Mouse (Mus musculus) right cerebral cortex, adult 2 months (tissue): ENCODE measurements at regions not wholly inside any gene's neighbourhood (a gene's known extent, or its start where the extent isn't known, plus 50 kb on each side); places are given as distances from the start of the nearest gene placed in this dataset.

ENCODE experiments used
- DNase-seq, 2 experiments: peaks; one replicate each; pipeline ENCODE4 v3.0.0; 2021 to 2022; ENCODE audit warnings: low spot score in 2 of 2

DNA sequence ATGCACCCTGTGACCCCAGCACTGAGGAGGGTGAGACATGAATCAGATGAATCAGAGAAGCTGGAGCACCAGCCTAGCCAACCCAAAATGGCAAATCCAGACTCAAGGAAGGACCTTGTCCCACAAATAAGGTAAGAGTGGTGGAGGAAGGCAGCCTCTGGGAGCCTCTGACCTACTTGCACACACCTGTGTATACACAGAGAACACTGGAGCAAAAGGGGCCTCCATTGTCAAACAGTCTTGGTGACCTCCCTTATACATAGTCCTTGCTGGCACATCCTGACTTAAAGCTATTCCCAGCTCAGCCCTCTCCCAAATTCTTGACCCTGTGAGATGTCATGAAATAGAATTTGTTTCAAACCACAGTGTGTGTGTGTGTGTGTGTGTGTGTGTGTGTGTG lies 57.1 kb downstream of the Inhbb start:
- no peak for DNase-seq

DNA sequence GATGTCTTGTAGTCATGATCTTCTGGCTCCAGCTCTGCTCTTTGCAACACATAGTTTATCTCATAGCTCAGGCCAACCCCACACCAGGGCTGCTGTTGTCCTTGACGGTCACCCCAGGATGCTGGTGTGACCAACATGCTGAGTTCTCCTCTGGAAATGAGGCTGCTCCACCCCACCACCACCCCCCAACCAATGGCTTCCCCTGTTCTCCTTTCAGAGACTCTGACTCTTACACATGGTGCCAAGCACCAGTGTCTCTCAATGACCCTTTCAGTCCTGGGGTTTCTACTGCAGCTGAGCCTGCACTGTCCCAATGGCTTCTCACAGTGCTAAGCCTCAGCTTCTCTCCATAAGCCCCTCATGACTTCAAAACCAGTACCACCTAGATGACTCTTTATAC lies 64.0 kb downstream of the Inhbb start:
- DNase-seq: no peak

DNA sequence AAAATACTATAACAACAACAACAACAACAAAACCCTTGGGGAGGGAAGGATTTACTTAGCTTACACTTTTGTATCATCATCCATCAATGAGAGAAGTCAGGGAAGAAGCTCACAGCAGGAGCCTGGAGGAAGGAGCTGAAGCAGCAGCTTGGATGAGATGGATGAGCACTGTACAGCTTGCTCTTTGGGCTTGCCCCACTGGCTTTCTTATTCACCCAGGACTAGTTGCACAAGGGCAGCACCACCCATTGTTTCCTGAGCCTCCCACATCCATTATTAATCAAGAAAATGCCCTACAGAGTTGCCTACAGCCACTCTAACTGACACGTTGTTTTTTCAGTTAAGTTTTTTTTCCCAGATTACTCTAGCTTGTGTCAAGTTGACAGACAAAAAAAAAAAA lies 65.1 kb downstream of the Inhbb start:
- no peak for DNase-seq

DNA sequence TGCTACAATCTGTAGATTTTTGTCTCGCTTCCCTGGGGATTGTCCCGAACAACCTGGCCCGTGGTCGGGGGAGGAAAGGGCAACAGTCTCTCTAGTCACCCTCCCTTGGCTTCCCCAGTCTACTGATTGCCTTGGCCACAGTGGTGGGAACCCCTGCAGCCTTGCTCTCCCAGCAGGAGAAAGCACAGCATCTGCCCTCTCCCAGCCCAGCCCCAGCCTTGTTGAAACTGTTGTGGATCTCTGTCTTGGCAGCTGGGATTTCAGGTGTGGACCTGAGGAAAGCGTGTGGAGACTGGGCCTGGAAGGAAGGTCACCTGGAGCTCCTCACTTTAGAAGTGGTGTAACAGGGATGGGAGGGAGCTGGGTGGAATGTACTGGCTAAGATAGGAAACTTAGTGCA lies 66.6 kb downstream of the Inhbb start:
- DNase-seq: no peak

DNA sequence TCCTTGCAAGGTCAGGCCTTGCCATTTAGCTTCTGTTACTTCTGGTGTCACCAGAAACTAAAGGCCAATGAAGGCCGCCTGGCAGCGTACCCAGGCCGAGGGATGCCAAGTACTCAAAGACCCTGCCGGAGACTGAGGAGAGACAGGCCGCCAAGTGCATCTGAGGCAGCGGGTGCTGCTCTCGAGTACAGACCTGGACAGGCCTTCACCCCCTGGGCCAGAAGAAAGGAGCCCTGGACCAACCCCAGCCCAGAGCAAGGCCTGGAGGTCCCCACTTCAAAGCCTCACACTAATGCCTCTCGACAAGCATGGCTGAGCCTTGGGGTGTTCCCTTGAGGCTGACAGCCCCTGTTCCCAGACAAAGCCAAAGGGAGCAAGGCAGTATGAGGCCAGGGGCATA lies 70.5 kb downstream of the Inhbb start:
- no peak for DNase-seq

DNA sequence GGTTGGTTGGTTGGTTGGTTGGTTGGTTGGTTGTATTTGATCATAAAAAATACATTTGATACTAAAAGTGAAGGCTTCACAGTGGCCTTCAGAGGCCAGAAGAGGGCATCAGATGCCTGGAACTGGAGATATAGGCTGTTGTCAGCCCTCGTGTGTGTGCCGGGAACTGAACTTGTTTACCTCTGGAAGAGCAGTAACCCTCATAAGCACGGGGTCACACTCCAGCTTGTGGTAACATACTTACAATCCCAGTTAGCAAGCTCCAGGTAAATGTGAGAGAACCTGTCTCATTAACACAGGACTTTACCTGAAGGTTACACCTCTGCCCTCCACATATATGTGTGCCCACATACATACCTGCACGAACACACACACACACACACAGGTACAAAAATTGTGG lies 71.2 kb downstream of the Inhbb start:
- DNase-seq: no peak

DNA sequence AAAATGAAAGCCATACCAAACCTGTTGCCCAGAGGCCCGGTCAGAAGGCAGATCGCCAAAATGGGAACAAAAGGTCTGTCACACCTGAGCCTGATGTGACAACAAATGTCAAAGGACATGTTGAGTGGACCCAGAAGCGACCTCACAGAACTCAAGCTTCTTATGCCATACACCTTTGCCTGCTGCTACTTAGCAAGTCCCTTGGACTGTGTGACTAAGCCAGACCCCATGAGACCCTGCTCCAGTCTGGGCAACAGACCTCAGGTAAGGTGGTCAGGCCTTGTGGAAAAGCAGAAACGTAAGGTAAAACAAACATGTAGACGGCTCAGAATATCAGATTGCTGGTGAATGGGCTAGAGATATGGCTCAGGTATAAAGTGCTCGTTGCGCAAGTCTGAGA lies 71.8 kb downstream of the Inhbb start:
- DNase-seq: no peak

DNA sequence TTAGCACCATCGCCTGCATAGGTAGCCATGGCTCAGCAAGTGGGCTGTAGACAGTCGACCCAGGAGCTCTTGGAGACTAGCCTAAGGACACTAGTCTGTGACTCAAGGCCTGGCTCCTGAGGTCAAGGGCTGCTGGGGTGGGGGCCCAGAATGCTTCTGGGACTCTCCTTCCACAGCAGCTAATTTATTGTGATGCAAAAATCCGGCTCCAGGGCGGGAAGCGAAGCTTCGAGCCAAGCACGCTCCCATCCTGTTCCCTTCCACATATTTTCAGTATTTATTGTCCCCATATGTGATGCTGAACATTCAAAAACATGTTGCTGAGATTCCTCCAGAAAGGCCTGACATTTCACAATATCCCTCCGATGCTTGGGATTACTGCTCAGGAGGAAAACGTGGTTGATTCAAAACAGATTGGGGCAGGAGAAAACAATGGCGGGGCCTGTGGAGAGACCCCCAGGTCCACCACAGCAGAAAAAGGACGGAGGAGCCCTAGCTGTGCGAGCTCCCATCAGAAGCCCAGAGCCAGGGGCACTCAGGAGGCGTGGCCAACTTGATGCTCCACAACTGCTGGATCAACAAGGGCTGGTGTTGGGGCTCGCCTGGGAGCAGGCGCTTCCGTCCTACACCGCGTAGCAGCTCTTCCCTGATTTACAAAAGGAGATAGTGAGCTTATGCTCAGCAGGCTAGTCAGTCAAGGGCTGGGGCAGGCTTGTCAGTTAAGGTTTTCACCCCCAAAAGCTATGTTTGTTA lies 73.4 kb downstream of the Inhbb start:
- no peak for DNase-seq

DNA sequence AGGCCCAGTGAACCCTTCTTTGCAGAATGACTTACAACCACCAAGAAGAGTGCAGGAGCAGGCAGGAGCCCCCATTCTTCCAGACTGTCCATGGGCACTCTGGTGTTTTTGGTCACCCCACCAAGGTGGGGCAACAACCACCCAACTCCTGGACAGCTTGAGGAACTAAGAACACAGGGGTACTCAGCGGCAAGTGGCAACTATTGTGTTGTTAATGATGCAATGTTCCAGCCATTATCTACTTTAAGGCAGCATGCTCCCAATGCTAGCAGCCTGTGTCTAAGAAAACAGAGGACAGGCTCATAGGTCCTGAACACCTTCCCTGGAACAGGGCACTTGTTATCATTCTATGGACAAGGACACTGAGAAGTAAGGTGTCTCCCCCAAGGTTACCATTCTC lies 74.3 kb downstream of the Inhbb start:
- no peak for DNase-seq

DNA sequence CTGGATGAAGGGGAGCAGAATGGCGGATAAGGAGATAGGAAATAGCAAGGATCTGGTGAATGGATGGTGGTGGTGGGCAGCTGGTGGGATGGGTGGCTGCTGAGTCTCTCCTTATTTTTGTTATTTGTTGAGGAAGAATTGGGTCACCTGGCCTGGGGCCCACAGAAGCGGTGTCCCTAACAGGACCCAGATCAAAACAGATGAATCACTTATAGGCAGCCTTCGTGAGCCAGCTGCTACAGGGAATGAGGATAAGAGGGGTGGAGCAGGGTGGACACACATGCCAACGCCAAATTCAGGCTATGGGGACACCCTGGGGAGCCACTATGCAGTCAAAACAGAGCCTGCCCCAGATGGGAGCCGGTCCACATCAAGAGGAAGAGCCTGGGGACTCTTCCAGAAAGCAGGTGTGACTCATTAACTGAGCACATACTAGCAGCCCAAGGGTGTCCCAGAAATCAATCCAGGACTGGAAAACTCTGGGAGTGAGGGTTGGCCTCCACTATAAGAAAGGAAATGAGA lies 75.4 kb downstream of the Inhbb start:
- DNase-seq: no peak

DNA sequence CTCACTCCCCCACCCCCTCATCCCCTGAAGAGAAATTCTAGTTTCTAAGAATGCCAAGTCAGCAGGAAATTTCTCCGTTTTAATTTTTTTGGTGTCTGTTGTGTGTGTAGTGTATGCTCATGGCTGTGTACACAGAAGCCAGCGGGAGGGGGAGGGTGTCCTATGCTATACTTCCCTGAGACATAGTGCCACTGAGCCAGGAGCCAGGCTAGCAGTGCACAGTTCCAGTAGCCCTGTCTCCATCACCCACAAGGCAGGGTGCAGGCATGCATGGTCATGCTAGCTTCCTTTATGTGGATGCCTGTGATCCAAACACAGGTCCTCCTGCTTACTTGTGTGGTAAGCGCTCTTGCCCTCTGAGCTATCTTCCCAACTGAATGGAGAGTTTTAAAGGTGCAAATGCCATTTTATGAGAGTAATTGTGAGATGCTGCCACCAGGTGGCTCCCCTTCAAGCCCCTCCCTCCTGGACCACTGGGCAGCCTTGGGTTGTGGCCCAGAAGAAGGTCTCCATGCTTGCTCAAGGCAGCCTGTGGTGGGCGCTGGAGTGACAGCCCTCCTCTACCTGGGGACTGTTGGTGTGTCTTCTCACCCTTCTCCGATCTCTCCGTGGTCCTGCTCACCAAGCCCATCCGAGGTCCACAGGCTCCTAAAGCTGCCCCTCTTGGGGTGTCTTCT lies 76.8 kb downstream of the Inhbb start:
- DNase-seq: no peak

DNA sequence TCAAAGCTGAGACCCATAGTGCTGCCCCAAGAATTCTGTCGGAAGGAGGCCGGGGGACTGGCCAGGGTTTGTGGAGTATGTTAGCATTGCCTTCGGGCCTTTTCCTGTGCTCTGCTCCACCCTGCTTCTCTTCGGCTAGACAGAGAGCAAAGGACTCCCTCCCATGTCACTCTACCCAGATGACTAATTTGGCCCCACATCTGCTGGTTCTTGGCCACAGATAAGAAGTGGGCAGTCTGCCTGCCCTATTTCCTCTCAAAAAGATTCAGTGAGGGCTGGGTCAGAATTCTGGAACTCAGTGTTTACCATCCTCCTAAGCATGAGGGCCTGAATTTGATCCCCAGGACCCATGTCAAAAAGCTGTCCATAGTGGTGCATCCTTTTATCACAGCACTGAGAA lies 78.0 kb downstream of the Inhbb start:
- no peak for DNase-seq

DNA sequence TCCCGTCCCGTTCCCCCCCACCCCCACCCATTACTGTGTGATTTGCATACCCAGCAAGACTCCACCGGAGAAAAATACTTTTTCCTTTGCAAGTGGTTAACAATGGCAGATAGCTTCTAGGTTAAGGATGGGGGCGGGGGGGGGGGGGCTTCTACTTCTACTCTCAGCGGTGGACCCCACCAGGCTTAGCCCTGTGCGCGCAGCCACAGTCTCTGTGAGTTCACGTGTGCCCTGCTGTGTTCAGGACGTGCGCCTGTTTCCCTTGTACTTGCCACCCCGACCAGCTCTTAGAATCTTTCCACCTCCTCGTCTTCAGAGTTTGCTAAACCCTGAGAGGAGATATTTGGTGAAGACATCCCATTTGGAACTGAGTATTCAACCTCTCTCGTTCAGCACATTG lies 86.9 kb downstream of the Inhbb start:
- no peak for DNase-seq

DNA sequence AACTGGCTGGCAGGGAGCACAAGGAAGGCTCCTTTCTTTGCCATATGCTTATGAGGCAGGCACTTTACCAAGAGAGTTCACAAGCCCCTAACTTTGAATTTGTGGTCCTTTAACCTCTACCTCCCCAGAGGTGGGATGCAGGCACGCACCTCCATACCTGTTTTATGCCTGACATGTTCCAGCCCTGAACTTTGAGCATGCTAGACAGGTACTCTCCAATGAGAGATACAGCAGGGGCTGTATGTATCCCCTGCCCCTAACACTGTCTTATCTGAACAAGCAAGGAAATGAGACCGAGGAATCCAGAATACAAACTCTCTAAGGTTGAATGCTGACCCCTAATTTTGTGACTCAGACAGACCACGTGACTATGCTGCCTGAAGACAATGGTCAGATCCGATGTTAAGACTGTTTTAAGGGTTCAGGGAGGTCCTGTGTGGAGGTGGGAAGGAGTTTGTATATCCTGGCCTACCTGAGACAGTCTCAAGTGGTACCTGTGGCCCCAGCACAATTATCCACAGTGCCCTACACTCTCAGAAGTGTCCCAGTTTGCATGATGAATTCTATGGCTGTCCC lies 91.2 kb downstream of the Inhbb start:
- DNase-seq: no peak

DNA sequence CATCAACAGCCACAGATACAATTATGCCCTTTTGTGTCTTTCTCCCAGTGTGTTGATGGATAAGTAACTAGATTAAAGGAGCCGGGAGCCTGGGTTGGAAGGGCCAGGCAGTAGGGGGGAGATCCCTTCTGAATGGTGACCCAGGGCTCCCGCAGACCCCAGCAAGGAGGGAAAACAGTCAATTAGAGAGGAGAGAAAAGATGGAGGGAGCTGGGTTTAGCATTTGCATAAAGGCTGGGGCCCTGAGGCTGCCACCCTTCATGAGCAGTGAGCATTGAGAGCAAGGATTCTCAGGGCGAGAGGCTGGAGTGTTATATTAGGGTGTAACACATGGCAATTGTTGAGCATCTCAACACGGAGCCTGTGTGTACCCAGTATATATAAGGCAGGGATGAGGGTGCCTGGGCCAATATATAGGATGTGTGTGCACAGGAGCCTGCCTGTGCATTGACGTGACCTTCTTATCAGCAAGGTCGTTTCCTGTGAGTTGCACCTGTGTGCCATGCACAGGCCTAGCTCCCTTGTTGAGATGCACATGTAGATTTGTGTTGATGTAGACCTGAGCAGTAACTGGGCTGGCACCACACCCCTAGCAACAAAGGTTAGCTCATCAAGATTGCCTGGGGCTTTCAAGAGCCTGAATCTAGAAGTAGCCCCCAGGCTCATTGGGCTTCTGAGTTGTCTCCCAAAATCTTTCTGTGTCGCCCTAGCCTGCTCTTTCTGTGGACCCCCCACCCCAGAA lies 92.2 kb downstream of the Inhbb start:
- no peak for DNase-seq

DNA sequence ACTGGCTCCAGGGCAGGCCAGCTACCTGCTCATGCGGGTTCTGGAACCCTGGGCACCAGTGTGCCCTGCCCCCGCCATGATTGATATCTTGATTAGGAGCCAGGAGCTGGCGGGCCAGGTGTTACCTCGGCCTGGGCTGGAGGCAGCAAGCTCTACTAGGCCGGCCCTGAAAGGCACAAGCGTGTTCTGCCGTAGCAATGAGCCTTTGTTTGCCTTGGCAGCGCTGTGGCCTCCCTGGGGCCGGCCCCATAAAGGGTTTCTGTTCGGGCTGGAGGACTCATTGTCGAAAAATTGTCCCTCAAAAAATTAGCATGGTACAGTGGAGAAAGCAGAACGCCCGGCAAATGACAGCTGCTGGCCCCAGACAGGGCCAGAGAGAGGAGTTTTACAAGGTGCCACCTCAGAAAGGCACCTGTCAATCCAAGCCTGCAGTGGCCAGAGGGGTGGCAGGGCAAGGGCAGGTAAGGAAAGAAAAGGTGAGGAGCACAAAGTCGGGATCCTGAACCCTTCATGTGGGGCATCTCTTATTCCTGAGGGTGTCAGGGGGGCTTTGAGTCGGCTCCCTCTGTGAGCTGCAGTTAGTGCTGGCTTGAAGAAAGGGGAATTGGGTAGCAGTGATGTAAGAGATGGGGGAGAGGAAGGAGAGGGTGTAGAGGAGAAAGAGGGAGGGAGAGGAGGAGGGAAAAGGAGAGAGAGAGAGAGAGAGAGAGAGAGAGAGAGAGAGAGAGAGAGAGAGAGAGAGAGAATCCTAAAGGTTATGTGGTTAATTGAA lies 92.9 kb downstream of the Inhbb start:
- DNase-seq: peak in 1 of 2 experiments; percentile 26

DNA sequence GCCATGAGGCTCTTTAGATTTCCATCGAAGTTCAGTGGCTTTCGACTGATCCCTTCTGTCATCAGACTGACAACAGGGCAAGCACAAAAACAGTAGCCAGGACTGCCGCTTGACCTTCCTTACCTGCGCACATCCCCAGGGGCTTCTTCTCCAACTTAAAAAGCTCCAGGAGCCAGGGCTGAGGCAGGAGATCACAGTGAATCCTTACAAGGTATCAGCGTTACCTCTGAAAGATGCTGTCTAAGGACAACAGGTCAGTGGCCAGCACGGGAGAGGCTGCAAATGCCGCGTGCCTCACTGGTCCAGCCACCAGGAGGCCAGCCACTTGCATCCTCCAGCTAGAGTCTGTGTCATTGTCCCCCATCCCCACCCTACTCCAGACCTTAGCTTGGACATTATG lies 97.5 kb downstream of the Inhbb start:
- no peak for DNase-seq

DNA sequence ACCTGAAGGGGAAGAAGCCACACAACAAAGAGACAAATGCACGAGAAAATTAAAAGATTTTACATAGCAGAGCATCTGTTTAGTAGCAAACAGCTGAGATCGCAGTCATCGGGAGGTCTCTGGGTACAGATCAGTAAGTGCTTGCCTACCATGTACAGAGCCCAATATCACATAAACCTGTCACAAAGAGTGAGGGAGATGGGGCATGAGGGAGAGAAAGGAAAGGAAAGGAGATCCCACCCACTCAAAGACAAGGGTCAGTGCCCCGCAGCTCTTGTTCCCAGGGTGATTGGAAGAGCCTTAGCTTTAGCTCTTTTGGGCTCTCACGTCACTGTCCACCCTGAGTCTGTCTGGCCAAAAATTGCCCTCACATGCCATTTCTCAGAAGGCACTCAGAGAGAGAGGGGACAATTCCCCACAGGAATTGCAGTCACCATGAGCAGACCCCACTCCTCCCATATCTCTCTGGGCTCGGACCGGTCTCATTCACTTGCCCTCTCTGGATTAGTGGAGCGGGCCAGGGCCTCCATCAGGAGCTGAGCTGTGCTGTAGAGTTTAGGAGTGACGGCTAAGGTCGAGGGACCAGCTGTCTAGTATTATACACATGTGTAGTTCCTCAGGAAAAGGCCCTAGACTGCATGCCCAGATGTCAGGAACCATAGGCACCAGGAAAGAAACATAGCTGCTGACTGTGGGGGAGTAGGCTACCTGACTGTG lies 99.6 kb downstream of the Inhbb start:
- DNase-seq: no peak

DNA sequence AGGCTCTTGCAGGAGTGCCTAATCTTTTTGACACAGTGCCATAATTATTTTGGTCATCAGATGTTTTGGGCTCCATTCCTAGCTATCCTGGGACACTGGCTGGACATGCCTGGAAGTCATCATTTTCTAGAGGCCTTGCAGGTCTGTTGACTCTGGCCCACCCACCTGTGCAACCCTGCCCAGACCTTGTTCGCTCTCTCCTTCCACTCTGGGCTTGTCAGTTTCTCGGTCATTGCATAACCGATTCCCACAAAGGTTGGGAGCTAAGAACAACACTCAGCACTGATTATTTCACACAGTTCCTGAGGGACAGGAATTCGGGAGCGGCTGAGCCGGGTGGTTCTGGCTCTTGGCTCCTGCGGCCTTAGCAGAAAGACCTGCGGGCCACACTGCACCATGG lies 100.2 kb downstream of the Inhbb start:
- DNase-seq: no peak

DNA sequence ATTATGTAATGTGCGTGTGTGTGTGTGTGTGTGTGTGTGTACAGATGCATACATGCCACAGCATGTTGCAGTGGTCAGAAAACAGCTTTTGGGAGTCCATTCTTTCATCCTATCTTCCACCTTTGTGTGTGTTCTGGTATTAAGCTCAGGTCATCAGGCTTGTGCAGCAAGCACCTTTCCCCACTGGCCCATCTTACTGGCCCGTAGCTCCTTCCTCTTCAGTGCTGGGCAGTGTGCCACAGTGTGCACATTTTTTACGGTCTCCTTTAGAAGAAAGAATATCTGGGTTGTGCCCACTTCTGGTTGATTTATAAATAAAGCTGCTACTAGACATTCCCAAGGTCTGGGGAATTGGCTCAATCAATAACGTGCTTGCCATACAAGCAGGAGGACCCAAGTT lies 105.0 kb downstream of the Inhbb start:
- no peak for DNase-seq
